Mouse (Mus musculus) gastrocnemius, postnatal 36 days (tissue): Measurements from ENCODE around the gene Car5b. TPM values are rescaled to one million over a fixed set of nuclear protein-coding genes. Genes with fewer than 3 reads are reported as not detected.

ENCODE experiments used
- DNase-seq, 2 experiments: peaks; one replicate each; pipeline ENCODE4 v3.0.0; 2022
- intact Hi-C: fragments of 180-260 bp; cut with DNase I; formaldehyde crosslinking; loops from one replicate; pipeline ENCODE4 v1.15.1; 2025
- long read RNA-seq, 2 experiments: library from polyadenylated mRNA; stranded (forward); transcript quantifications; one replicate each; pipeline ENCODE4 v2.0.0; 2021
- total RNA-seq, 2 experiments: library from RNA; stranded (reverse); gene quantifications; 2 replicates each; pipeline ENCODE4 v1.2.3; 2021

The Car5b gene
- total RNA-seq = 1 to 10 TPM in 1 of 2 experiments, under 1 TPM in 1; 0.92 to 1.6 TPM
- long read RNA-seq, experiment 1, partial matches to known transcripts = 0 of 1 reads
- long read RNA-seq, experiment 1, other reads (novel, unspliced or antisense) = 1 of 1 reads
- long read RNA-seq, experiment 2 = 0 reads

DNA sequence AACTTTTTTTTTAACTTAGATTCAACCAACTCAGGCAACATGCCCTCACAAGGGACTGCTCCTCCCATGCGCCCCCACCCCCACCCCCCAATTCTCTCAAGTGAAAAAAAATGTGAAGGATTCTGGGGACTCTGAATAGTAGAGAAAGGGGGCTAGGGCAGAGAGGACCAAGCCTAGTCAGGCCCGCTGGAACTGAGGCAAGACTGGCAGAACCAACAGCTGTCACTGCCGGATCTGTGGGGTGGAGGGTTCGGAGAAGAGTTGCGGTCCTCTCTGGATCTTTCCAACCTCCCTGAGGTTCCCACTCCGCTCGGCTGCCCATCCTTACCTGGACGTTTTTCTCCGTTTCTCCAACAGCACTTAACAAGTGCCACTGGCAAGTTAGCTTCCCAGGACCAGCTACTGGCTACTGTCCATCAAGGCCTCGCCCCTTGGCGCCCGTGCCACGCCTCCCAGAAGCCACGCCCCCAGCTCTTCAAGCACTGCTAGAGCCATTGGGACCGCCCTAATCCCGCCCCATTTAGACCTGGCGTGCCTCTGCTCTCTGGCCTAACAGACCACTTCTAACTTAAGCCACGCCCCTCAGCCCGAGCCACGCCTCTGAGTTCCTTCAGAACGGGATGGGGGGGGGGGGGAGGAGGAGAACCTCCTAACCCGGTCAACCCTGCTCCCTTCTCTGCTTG, at the start of gene Car5b:
Gene Car5b (minus strand): TSS at position 391 of the 683 bp plus-strand sequence.
- peak; percentile 78 to 89 for DNase-seq
- intact Hi-C loops = no loop called here

DNA sequence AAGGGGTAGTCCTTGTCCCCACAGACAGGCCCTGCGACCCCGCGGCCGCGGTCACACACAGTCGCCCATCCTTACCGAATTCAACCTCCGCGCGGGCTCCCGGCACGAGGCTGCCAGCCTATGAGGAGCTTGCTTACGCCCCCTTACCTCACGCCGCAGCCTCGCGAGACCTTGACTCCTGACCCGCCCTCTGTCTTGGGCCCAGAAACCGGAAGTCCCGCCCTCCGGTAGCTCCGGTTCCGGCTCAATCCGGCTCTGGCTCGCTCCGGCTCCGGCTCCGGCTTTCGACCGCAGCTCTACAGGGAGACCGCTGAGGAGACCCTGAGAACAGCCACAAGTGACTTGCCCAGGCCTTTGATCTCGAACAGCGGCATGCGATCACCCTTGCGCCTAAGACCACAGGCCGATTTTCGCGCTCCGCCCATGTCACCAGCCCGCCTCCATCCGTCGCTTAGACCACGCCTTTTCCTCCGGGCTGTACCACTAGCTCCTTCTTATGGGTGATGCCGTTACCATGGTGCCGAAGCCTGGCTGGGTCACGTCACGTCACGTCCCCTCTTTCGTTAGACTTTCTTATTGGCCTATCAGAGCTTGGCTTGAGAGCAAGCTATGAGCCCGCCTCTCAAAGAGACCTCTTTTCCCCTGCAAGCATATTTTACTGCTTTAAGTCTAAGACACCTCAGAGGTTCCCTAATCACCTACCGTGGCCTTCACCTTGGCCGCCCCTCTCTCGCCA, 48.4 kb upstream of the Car5b start, which contains the start of gene Siah1b:
Gene Siah1b (minus strand): TSS at position 454 of the 736 bp plus-strand sequence.
- peak; percentile 85 to 87 for DNase-seq
- intact Hi-C loops = no loop called here

DNA sequence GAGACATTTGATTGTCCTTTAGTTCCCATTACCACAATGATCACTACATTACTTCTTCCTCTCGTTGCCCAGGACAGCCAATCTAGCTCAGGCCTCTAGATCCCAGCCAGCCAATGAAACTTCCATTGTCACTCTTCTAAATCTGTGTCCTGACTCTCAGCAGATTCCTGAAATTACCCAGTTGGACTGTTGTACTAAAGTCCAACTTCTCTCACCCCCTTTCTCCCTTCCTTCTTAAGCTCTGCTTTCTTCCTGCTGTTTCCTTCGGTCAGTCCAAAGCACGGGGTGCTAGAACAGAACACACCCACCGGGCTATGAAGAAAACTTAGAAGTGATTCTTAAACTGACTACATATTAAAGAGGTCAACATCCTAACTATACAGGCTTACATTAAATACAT, 41.2 kb upstream of the Car5b start:
- intact Hi-C loops = loop anchor here (10.0 kb wide), 2 partner anchors 104 to 1154 kb away; no protein-coding TSS in a partner anchor
- DNase-seq = no peak

DNA sequence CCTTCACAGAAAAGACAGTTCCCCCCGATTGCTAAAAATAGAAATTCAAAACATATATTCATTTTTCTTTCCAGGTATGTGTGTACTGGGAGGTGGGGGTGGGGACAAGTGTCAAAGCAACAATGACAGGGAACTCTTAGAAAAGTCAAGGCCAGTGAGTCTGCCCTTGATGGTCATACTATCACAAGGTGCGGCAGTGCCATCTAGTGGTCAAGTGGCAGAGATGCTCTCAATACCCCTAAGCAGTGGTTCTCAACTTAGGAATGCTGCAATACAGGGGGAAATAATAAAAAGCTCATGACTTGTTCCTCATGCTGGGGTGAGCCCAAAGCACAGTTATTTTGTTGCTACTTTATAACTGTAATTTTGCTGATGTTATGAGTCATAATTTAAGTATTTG, 38.4 kb upstream of the Car5b start:
- intact Hi-C loops = loop anchor here (10.0 kb wide), 2 partner anchors 101 to 1151 kb away; no protein-coding TSS in a partner anchor
- peak; percentile 14 to 48 for DNase-seq

DNA sequence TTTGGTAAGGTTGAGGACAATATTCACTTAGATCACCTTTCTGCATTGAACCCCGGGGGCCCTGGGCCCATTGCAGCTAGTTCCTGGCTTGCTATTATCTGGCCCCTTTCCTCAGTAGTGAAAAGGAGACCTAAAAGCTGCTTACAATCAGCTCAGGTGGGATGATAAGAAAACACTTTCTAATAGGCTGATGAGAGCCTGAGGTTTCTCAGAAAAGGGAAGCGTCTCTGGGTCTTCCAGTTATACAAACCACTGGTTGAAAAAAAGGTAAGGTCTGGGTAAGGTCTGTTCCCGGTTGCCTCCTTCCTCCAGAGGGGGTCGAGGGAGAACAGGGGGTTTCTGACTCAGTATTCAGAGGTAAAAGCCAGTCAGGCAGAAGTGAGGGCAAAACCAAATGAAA, 31.3 kb upstream of the Car5b start:
- no peak for DNase-seq
- intact Hi-C loops = no loop called here

DNA sequence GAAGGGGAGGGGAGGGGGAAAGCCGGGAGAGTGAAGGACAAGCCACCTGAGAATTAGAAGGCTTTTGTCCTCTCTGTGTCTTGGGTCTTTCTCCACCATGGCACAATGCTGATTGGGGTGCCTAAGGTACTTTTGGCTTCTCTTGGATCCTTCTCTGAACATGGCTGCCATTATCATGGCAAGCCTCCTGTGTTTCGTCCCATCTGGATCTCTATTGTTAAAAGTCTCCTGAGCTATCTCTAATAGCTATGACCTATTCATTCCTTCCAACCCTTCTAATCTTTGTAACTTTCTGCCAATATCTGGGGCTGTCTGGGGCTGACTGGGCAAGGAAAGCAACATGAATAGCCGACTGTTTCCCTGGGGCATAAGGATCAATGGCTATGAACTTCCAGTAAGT, 30.7 kb upstream of the Car5b start:
- intact Hi-C loops = no loop called here
- DNase-seq = no peak

DNA sequence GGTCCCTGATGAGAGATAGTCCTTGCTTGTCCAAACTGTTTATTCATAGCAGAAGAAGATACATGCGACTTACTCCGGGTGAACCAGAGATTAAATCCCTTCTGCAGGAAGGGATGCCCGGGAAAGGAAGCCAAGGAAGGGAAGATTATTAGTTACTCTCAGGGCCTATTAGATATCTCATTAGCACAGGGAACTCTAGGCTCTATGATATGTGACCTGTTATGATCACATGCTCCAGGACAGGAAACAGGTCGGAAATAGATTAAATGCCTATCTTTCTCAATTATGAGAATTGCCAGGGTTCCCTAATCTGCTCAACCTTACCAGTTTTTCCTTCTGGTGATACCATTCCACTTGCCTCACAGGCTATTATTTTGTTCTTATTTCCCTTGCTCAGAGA, 27.9 kb upstream of the Car5b start:
- no peak for DNase-seq
- intact Hi-C loops = no loop called here

DNA sequence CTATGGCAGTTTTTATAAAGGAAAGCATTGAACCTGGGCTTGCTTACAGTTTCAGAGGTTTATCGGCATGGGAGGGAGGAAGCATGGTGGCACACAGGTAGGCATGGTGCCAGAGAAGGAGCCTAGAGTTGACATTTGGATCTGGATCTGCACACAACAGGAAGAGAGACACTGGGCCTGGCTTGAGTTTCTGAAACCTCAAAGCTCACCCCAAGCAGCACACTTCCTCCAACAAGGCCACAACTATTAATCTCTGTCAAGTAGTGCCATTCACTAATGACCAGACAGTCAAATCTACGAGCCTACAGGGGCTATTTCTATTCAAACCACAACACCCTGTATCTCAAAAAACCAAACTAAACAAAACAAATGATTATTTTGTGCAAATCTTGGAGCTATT, 18.9 kb upstream of the Car5b start:
- DNase-seq = no peak
- intact Hi-C loops = no loop called here

DNA sequence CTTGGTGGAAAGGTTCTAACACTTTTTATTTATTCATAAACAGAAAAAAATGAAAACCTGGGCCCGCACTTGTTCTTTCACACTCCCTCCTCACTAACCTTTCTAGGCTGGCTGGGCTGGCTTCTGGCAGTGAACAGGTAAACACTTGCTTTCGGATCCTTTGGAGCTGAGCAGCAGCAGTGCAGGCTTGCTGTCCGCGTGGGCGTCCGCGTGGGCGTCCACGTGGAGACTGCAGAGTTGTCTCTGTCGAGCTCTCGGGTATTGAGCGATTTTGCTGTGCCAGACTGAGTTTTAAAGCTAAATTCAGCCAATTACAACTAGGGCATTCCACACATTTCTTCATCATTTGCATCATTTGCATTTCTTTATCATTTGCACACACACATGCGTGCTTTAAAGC, 14.3 kb upstream of the Car5b start:
- intact Hi-C loops = no loop called here
- DNase-seq = no peak

DNA sequence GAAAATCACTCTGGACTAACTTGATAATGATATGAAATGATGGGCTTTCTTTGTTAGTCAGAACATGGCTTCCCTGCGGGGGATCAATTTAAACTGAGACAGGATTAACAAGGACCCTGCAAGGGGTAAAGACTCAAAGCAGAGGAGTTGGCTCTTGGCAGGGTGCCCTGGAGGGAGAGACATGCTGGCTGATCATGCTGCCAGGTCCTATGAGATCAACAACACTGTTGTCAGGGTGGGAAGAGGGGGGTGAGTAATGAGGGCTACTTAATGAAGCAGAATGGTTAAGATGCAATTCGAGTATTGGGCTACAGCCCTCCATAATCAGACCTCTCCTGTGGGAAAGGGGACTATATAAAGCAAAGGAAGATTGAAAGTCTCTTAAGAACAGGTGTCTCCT, 11.1 kb upstream of the Car5b start:
- intact Hi-C loops = no loop called here
- no peak for DNase-seq

DNA sequence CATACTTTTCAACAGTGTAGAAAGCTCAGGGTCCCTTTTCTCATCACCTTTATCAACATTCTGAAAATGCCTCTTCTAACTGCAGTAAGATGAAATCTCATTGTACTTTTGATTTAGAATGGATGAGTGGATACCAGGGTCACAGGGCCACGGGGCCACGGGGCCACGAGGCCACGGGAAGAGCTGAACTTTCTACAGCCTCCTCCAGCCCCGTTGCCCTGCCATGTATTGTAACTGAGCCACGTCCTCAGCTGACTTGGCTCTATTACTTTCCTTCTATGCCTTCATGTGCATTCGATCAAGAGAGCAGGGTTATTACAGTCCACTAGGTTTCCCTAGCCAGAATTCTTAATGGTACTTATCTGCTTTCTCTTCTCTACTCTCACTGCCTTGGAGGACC, 8.1 kb upstream of the Car5b start:
- intact Hi-C loops = no loop called here
- no peak for DNase-seq

DNA sequence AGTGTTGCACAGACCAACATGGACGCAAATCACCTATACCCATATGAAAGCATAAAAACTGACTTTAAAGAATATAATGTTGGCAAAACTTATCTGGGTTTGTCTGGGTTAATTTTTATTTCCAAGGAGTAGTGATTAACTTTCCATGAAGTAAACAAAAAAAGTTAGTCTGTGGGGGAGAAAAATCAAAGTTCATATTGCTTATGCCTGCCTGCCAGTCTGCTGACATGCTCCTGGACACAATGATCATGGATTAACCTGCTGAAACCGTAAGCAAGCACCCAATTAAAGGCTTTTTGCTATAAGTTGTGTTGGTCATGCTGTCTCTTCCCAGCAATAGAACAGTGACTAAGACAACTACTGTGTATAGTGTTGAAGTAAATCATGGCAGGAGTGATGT, 7.6 kb upstream of the Car5b start:
- intact Hi-C loops = no loop called here
- no peak for DNase-seq

DNA sequence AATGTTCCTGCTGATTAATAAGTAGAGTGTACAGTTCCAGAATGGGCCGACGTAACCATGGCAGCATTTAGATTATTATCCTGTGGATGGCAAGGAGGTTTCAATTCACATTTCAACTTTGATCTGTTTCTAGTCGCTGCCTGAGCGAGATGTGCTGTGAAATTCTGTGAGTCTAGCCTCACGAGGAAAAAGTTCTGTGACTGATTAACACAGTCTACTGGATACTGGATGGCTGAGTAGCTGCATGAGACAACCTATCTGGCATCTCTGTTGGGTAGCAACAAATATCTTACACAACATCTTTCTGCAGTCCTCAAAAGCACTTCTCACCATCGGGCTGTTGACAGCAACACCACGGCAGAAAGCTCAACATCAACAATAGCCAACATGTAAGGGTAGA, 4.7 kb upstream of the Car5b start:
- intact Hi-C loops = no loop called here
- DNase-seq = no peak

DNA sequence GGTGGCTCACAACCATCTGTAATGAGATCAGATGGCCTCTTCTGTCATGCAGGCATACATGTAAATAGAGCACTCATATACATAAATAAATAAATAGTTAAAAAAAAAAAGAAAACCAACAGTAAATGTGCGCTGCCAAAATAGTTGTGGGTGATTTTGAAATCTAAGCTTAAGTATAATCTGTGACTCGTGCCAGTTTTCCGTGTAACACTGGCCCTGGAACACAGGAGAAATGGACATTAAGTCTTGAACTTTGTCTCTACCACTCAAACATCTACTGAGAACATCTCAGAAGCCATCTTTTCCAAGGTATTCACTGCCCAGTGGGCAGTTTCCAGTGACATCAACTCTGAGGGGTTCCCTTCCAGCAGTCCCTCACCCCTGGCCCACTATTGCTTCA, 12.2 kb downstream of the Car5b start:
- intact Hi-C loops = no loop called here
- DNase-seq = no peak

DNA sequence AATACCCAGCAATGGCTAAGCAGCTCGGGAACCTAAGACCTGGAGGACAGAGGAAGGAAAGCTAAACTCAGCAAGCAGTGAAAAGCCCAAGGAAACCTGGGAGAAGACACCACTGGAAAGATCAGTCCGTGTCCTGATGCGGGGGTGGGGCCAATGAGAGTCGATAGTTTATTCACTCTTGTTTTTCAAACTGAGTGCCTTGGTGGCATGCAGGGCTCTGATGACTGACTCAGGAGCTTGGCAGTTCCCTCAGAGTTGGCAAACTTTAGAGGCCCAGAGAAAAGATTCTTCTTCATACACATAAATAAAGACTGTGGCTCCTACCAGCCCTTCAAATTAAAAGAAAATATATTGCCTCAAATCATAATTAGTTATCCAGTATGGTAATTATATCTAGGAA, 12.8 kb downstream of the Car5b start:
- DNase-seq = no peak
- intact Hi-C loops = loop anchor here (5.0 kb wide), 1 partner anchor 47 kb away; no protein-coding TSS in a partner anchor

DNA sequence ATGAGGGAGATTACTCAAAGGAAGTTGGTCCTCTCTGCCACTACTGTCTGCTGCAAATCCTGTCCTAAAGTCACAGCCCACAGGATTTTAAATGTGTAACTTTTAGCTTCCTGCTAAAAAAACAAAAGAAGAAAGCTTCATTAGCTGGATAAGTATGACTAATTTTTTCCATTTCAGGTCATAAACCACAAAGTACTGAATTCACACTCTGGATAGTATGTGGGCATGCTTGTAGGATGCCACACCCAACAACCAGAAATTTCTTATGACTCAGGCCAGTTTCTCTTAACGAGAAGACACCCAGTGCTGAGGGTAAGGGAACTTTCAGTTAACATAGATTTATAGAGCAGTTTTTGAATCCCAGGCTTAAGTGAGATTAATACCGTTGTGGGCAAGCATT, 14.5 kb downstream of the Car5b start:
- intact Hi-C loops = loop anchor here (5.0 kb wide), 1 partner anchor 49 kb away; no protein-coding TSS in a partner anchor
- DNase-seq = no peak

DNA sequence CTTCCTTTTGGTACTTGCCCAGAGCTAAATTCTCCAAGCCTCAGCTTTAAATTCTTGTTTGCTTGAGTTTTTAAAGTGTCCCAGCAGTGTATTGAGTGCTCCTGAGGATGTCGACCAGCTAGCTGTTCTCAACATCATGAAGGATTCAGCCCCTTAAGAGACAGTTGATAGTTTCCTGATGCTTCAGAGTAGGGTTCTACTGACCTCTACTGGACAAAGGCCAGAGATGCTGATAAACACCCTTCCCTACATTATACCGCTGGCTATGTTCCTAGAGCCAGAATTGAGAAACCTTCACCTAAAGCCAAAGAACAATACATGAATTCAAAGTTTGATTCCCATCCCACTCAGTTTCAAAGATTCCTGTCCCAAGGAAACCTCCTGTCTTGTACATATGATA, 23.0 kb downstream of the Car5b start:
- intact Hi-C loops = loop anchor here (10.0 kb wide), 1 partner anchor 180 kb away; no protein-coding TSS in a partner anchor
- DNase-seq = no peak

DNA sequence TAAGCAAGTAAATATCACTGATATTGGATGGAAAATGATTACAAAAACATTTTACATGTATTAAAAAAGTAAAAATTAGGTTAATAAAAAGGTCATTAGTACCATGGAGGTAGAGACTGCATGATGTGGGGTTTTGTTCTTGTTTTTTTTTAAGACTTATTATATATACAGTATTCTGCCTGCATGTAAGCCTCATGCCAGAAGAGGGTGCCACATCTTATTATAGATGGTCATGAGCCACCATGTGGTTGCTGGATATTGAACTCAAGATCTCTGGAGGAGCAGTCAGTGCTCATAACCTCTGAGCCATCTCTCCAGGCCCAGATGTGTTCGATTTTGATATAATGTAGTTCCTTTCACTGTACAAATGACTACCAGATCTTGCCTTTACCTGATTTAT, 27.9 kb downstream of the Car5b start:
- no peak for DNase-seq
- intact Hi-C loops = loop anchor here (10.0 kb wide), 1 partner anchor 175 kb away; no protein-coding TSS in a partner anchor

DNA sequence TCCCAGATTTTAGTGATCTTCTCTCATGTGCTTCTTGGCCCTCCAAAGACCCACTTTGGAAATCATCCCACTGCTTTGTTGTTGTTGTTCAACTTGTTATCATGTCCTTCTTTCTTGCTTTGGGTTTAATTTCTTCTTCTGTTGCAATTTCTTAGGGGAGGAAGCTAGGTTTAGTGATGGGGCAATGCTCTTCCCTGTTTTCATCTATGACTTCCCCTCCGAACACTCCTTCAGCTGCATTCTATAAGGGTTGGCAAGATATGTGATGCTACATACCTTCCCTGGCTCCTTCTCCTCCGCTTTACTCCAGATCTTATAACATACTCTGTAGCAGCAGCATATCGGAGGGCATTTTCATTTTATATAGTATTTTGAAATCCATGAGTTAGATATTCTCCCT, 31.0 kb downstream of the Car5b start:
- intact Hi-C loops = no loop called here
- no peak for DNase-seq

DNA sequence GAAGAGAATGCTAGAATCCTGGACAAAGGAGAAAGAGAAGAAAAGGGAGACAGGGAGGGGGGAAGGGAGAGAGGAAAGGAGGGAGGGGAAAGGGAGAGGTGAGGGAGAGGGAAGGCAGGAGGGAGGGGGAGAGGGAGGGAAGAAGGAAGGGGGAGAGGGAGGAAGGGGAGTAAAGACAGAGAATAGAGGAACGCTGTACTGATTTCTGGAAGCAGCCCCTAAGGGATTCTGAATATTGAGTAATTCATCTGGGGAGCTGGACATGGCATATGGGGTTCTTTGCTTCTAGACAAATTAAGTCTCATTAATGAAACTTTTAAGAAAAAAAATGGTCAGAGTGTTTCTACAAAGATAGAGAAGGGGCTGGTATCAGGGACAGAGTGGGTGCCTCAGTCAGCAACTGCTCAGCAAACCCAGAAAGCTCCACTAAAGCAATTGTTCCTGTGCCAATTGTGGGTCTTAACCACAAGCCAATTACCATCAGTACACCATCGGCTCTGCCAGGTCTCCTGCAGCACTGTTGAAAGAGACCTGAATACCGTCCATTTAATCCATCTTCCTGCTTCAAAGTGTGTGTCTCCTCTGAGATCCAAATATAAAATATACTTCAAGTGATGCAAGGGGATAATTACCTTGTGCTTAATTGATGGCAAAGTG, 40.0 kb downstream of the Car5b start:
- intact Hi-C loops = no loop called here
- no peak for DNase-seq

DNA sequence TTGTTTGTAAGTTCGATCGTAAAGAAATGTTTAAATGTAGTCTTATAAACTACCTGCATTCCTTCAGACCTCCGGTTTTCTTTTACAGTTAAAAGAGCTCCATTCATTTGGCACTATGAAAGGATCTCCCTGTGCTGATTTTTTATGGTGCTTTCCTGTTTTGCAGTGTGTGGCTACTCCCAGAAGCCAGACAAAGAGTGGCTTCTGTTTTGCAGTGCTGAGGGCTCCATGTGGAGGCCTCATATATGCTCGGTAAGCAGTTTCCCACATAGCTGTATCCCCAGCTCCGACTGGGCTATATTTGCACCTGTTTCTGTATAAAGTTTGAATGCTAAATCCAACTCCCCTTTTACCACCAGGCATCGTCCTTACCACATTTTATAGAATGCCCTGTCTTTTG, 45.7 kb downstream of the Car5b start:
- no peak for DNase-seq
- intact Hi-C loops = no loop called here
